Mouse (Mus musculus) CH12.LX (cell line): ENCODE data around the gene Cfap45.

ENCODE experiments used
- CTCF ChIP-seq, 2 experiments: IDR thresholded peaks in 1 of 2; conservative IDR thresholded peaks in 1 of 2; 2 replicates each; pipeline ENCODE4 v1.5.1; 2011 to 2012; ENCODE audit warnings: low read depth in 2 of 2, low read length in 2 of 2, improper control_type of control experiment in 1 of 2, inconsistent platforms in 1 of 2, mild to moderate bottlenecking in 1 of 2, moderate library complexity in 1 of 2
- E2F4 ChIP-seq: IDR thresholded peaks from 2 replicates; pipeline ENCODE4 v1.6.1; 2011; ENCODE audit warnings: low read depth, low read length, improper control_type of control experiment; ENCODE audit not compliant: insufficient replicate concordance
- ELF1 ChIP-seq: IDR thresholded peaks from 2 replicates; pipeline ENCODE4 v1.6.1; 2014; ENCODE audit warnings: low read depth, mild to moderate bottlenecking, inconsistent platforms, low read length, improper control_type of control experiment
- EP300 ChIP-seq: IDR thresholded peaks from 2 replicates; pipeline ENCODE4 v1.6.1; 2011; ENCODE audit warnings: low read length, improper control_type of control experiment
- KAT2A ChIP-seq: IDR thresholded peaks from 2 replicates; pipeline ENCODE4 v1.6.1; 2012; ENCODE audit warnings: low read length, improper control_type of control experiment, inconsistent platforms; ENCODE audit not compliant: insufficient replicate concordance
- NRF1 ChIP-seq: IDR thresholded peaks from 2 replicates; pipeline ENCODE4 v1.6.1; 2014; ENCODE audit warnings: low read depth, mild to moderate bottlenecking, inconsistent platforms, low read length, improper control_type of control experiment, moderate library complexity
- PAX5 ChIP-seq: IDR thresholded peaks from 2 replicates; pipeline ENCODE4 v1.6.1; 2012; ENCODE audit warnings: low read length, inconsistent platforms, mixed read lengths
- POLR2A ChIP-seq: IDR thresholded peaks from 2 replicates; pipeline ENCODE4 v1.6.1; 2011; ENCODE audit warnings: low read depth, mild to moderate bottlenecking, improper control_type of control experiment, low read length
- POLR2AphosphoS2 ChIP-seq: IDR thresholded peaks from 2 replicates; pipeline ENCODE4 v1.6.1; 2011; ENCODE audit warnings: low read depth, low read length, improper control_type of control experiment
- UBTF ChIP-seq: IDR thresholded peaks from 2 replicates; pipeline ENCODE4 v1.6.1; 2012; ENCODE audit warnings: low read depth, mild to moderate bottlenecking, inconsistent platforms, low read length, improper control_type of control experiment, moderate library complexity
- USF1 ChIP-seq: IDR thresholded peaks from 2 replicates; pipeline ENCODE4 v1.6.1; 2014; ENCODE audit warnings: low read depth, mild to moderate bottlenecking, inconsistent platforms, low read length, improper control_type of control experiment

DNA sequence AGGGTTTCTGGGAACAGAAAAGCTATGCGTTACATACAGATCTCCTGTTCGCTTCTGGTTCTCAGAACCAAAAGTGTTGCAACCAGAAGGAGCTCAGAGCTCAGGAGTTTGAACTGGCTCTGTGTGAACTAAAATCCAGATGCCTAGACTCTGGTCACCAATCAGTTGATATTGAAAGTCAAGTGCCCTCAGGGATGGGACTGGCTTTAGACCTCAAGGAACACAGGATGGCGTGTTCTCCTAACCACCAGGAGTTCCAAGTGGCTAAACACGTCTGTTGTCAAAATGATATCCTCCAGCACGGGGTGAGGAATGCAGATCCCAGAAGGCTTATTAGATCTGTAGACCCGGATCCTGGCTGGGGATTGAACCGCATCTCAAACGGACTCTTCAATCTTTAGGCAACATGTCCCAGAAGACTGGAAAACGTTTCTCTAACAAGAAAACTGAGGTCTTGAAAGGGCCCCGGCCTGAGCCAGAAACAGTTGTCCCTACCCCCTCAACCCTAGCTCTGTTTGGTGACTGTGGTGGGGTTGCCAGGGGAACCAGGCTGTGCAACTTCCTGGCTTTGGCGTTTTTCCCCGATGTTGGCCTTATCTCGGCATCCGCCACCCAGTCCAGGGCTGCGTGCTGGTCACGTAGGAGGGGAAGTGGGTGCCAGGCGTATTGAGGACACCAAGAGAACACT lies 6.9 kb upstream of the Cfap45 start:
- TF ChIP-seq UBTF (peak; percentile 24; the same call in 1 of the 2 replicates), CTCF (conservative IDR thresholded peaks at IDR 0.05 in 1 of 2, IDR thresholded peaks at IDR 0.05 in 1 of 2; ENCODE audit: low read depth in 2 of 2, low read length in 2 of 2) (no peak), USF1 (no peak), POLR2A (peak; percentile 67), PAX5 (no peak), NRF1 (no peak), KAT2A (no peak), E2F4 (no peak), EP300 (no peak), ELF1 (peak; percentile 80), POLR2AphosphoS2 (0 out of 2 replicates have a peak, but pooled peaks have one; percentile 37)
